Mouse (Mus musculus) fat pad, adult 2 months (tissue): ENCODE measurements around the gene 4930519G04Rik.
"Not testable (repeated sequence)": the region's sequence is repeated elsewhere in the genome, so short reads cannot be mapped to it uniquely, and the experiment has no call there.

Experiments
- DNase-seq: peaks from one replicate; pipeline ENCODE4 v3.0.0-alpha.2; 2011; ENCODE audit warnings: low read depth, low spot score; ENCODE audit errors: extremely low read depth

Gene 4930519G04Rik

GRCm38 (mm10) chr5:114908598-114909305 is 55.3 kb downstream of the 4930519G04Rik start:
- DNase-seq = no peak

- no peak for DNase-seq
Observed at GRCm38 (mm10) chr5:114913686-114914085, 60.2 kb downstream of the 4930519G04Rik start.

GRCm38 (mm10) chr5:114914855-114915254 is 61.4 kb downstream of the 4930519G04Rik start:
- no peak for DNase-seq

- no peak for DNase-seq
Observed at GRCm38 (mm10) chr5:114915854-114916253, 62.4 kb downstream of the 4930519G04Rik start.

GRCm38 (mm10) chr5:114916777-114917176 is 63.3 kb downstream of the 4930519G04Rik start:
- no peak for DNase-seq

GRCm38 (mm10) chr5:114917357-114917756 is 63.9 kb downstream of the 4930519G04Rik start:
- not testable (repeated sequence) for DNase-seq

GRCm38 (mm10) chr5:114921551-114922365 is 68.3 kb downstream of the 4930519G04Rik start:
- no peak for DNase-seq

- peak; percentile 13 for DNase-seq
Observed at GRCm38 (mm10) chr5:114922366-114922731, 68.9 kb downstream of the 4930519G04Rik start.

- DNase-seq = no peak
Observed at GRCm38 (mm10) chr5:114922998-114923473, 69.6 kb downstream of the 4930519G04Rik start, which contains the start of gene Oasl1. TSS of gene Oasl1 (plus strand) at chr5:114923240.

GRCm38 (mm10) chr5:114926153-114926684 is 72.8 kb downstream of the 4930519G04Rik start:
- no peak for DNase-seq

GRCm38 (mm10) chr5:114926753-114927152 is 73.3 kb downstream of the 4930519G04Rik start:
- DNase-seq = no peak

GRCm38 (mm10) chr5:114931626-114932025 is 78.2 kb downstream of the 4930519G04Rik start:
- no peak for DNase-seq

- no peak for DNase-seq
Observed at GRCm38 (mm10) chr5:114933206-114933605, 79.7 kb downstream of the 4930519G04Rik start.
